Mouse (Mus musculus) lung, adult 2 months (tissue): ENCODE data around the gene Vav3. TPM values are rescaled to one million over a fixed set of nuclear protein-coding genes. Genes with fewer than 3 reads are reported as not detected.
"Not testable (repeated sequence)": the region's sequence is repeated elsewhere in the genome, so short reads cannot be mapped to it uniquely, and the experiment has no call there.

Source experiments
- DNase-seq: peaks from one replicate; pipeline ENCODE4 v3.0.0; 2022
- H3K4me1 ChIP-seq: fragments of 200-500 bp; 2 replicates; pipeline ENCODE4 v1.6.1; 2011; ENCODE audit warnings: low read length; ENCODE audit not compliant: control insufficient read depth, insufficient read depth
- H3K4me3 ChIP-seq: fragments of 200-500 bp; replicated peaks from 2 replicates; pipeline ENCODE3; 2011; ENCODE audit warnings: low read depth, mild to moderate bottlenecking, control low read depth, low read length; ENCODE audit errors: extremely low read depth
- CTCF ChIP-seq: fragments of 200-500 bp; IDR thresholded peaks from 2 replicates; pipeline ENCODE4 v1.5.1; 2011; ENCODE audit warnings: mild to moderate bottlenecking, low read length, control low read depth; ENCODE audit not compliant: insufficient read depth
- POLR2A ChIP-seq: fragments of 200-500 bp; IDR thresholded peaks from 2 replicates; pipeline ENCODE4 v1.6.1; 2011; ENCODE audit warnings: low read depth, mild to moderate bottlenecking, control low read depth, low read length, borderline replicate concordance; ENCODE audit errors: extremely low read depth
- WGBS: fragments of 180-500 bp; shearing (Covaris S2); methylation state at CpG from one replicate; pipeline ENCODE4 v1.1.7; 2018; 5-methylcytosine and 5-hydroxymethylcytosine counted together
- polyA plus RNA-seq: library from polyadenylated mRNA; depleted of rRNA; stranded (reverse); fragments of >200 nt; gene quantifications from 2 replicates; pipeline ENCODE4 v1.2.3, GENCODE M21; 2012

Vav3 gene
- polyA plus RNA-seq, 1 experiment: 3.9 TPM

DNA sequence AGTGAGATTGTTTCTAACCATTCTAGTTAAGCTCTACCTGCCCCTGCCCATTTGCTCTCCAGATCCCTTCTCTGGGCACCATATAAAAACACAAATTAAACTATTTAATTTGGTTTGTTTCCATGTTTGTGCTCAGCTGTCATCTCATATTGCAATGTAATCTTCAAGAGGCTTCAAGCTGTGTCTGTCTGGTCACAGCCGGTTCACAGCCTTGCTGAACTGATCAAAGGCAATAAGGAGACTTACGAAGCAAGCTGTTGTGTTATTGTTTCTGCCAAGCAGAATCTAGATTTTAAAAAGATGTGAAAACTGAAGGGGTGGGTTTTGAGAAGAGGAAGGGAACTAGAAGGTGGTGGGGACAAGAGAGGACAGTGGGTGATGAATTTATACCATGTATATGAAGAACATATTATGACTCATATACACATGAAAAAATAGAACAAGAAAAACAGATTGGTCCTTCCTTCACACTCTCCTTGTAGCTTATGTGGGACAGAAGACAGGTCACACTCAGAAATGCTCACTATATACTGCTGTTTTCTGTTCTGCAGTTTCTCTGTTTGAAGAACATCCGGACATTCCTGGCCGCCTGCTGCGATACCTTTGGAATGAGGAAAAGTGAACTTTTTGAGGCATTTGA lies 83.1 kb downstream of the Vav3 start:
- no peak for DNase-seq
- no peak for TF ChIP-seq POLR2A
- no peak for TF ChIP-seq CTCF
- H3K4me1 ChIP-seq: no peaks in the 10 kb centered on the region
- no peak overlapping the region for H3K4me3 ChIP-seq
- 79% methylated on average over 5 of the region's 5 CpGs for WGBS

DNA sequence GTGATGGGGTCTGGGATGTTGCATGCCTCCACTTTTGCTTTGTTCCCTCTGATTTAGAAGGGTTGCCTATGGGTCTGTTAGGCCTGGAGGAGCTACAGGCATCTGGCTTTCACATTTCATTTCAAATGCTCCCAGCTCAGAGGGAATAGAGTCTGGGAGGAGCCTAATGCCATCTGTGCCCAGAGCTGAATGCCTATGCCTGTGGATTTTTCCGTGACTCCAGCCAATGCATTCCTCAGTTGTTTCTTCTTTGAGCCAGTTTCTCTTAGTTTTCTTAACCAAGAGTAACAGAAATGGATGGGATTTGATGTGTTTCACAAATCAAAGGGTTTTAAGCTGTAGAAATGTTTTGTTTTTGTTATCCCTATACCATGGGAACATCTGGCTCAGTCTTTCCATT lies 90.8 kb downstream of the Vav3 start:
- Histone ChIP-seq H3K4me3 (no peak overlapping the region), H3K4me1 (no peaks in the 10 kb centered on the region)
- DNase-seq: no peak
- WGBS: 43% methylated on average over 1 of the region's 1 CpGs
- TF ChIP-seq CTCF (no peak), POLR2A (no peak)

DNA sequence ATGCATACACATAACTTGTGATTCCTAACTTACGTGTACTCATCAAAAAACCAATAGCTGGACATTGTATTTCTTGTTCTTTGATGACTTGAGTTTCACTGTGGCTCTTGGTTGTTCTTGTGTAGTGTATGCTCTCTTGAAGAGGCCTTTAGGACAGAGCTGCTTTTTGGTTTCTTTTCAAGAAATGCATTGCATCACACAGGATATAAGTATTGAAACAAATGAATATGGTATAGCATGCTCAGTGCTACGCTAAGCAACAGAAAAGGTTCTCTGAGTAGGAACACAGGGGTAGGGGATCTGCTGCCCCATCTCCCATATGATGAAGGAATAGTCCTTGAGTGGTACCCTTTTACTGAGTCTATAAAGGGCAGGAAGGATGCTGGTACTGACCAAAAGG lies 98.1 kb downstream of the Vav3 start:
- Histone ChIP-seq H3K4me3 (no peak overlapping the region), H3K4me1 (no peaks in the 10 kb centered on the region; the same call in 1 of the 2 replicates)
- WGBS: 85% methylated on average over 2 of the region's 2 CpGs
- no peak for DNase-seq
- TF ChIP-seq POLR2A: no peak
- no peak for TF ChIP-seq CTCF

DNA sequence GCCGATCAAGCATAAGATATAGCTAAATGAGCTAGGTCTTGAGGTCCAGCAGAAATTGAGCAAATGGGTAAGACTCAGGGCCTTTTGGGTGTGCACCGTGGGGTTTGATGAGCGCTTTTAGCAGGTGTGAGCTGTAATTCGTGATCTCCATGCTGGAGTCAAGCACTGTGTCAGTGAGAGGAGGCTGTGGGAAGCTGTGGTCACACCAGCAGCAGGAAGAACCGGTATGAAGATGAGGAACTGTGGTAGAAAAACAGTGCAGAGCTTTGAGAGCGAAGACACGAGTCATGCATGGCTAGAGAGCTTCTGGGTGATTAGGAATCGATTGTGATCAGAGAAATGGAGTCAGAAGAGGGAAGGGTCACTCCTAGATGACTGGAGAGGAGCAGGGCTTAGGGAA lies 98.8 kb downstream of the Vav3 start:
- no peaks in the 10 kb centered on the region; the same call in 1 of the 2 replicates for H3K4me1 ChIP-seq
- TF ChIP-seq CTCF: no peak
- no peak for TF ChIP-seq POLR2A
- no peak overlapping the region for H3K4me3 ChIP-seq
- 77% methylated on average over 8 of the region's 8 CpGs for WGBS
- no peak for DNase-seq

DNA sequence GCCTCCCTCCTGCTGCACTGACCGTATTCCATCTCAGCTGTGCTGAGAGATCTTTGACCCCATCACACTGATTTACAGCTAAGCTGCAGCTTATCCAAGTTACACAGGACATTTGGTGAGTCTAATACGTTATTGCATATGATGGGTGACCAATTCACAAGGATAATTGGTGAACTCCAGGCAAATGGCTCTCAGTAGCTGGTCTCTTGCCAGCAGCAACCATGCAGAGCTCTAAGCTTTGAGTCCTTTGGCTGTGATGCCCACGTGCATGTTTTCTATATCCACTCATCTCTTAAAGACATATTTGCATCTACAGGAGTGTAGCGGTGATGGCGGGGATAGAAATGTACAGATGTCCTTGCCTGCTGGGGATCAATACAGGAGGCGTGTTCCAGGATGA lies 99.5 kb downstream of the Vav3 start:
- 83% methylated on average over 6 of the region's 6 CpGs for WGBS
- Histone ChIP-seq H3K4me3 (no peak overlapping the region), H3K4me1 (no peaks in the 10 kb centered on the region; the same call in 1 of the 2 replicates)
- no peak for DNase-seq
- TF ChIP-seq CTCF: no peak
- TF ChIP-seq POLR2A: no peak

DNA sequence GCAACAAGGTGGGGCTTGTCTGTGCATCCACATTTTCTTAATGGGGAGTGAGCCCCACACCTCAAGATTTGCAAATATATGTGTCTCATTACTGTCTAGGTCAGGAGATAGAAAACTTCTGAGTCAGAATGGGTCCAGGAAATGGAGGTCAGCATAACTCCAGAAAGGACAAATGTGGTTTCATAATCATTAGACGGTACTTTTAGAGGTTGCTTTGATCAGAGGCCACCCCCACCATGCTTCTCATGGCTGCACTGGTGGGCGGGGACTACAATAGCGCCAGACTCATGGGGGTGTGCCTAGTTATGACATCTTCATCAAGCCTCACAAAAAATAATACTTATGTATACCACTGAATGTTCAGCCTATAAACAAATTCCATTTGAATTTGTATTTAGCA lies 103.6 kb downstream of the Vav3 start:
- WGBS: 66% methylated on average over 3 of the region's 3 CpGs
- Histone ChIP-seq H3K4me3 (no peak overlapping the region), H3K4me1 (no peaks in the 10 kb centered on the region)
- DNase-seq: no peak
- no peak for TF ChIP-seq POLR2A
- TF ChIP-seq CTCF: no peak

DNA sequence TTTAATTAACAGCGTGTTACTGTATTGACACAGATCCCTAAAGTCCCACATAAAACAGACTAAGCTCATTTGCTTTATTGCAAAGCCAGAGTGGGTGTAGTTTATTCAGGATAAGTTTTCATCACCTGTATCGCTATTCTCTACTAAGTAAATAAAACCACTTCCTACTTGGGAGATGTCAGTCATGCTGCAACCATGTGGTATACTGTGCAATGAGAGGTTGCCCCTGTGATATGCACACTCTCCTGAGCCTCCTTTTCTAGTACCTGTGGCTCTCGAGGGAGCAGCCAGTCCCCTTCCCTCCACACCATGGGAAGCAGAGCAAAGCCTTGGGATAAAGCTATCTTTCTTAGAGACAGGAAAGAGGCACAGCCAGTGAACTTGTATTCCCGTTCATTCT lies 106.5 kb downstream of the Vav3 start:
- H3K4me3 ChIP-seq: no peak overlapping the region
- no peak for DNase-seq
- TF ChIP-seq CTCF (no peak), POLR2A (no peak)
- 47% methylated on average over 4 of the region's 4 CpGs for WGBS
- peaks cover 3% of the 10 kb centered on the region for H3K4me1 ChIP-seq

DNA sequence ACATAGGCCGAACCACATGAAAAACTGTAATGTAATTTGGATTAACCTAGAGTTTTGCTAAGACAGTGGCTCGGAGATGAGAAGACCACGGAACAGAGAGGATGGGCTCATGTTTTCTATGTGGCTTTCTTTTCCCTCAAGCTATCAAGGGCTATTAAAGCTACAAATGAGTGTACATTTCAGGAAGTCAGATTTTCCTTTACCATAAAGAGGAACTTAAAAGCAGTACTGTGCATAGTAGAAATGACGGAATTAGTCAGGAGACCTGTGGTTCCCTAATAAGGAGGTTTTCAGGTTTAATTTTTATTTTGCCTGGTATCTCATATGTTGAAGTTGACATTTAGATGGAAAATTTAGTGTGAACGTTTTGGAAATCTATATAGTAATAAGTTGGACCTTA lies 107.8 kb downstream of the Vav3 start:
- DNase-seq, H3K4me3 ChIP-seq: not testable (repeated sequence)
- WGBS: 79% methylated on average over 5 of the region's 5 CpGs
- peaks cover 12% of the 10 kb centered on the region for H3K4me1 ChIP-seq

DNA sequence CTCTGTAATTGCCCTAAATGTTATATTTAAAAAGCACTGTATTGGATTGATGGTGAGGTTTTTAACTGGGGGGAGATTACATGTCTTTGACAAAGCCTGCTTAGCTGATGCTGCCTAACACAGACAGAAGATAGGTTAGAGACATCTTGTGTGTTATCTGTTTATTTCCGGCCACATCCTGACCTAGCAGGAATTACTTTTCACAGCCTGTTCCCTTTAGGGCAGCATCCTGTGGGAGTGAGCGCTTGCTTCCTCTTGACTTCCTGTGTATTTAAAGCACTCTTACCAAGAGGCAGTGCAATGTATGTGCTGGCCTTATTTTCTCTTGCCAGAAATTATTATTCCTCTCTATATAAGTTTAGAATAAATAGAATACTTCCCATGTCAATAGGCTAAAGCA lies 111.5 kb downstream of the Vav3 start:
- 39% methylated on average over 2 of the region's 2 CpGs for WGBS
- Histone ChIP-seq H3K4me1 (peaks cover 12% of the 10 kb centered on the region), H3K4me3 (no peak overlapping the region)
- TF ChIP-seq CTCF (no peak), POLR2A (no peak)
- no peak for DNase-seq

DNA sequence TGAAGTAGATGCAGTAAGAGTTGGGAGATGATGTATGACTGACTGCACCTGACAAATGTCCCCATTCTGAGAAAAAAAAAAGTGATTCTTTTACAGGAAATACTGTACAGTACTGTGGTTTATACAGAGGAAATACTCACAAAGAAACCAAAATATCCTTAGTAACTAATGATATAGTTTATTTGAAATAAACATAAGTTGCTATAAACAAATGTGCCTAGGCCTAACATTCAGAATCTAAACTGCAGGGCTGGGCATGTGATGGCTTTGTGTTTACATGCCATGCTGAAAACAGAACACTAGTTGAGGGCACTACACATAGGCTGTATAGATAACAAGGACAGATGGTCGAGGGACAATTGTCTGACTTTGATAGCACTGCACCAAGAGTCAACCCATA lies 114.2 kb downstream of the Vav3 start:
- no peak for DNase-seq
- Histone ChIP-seq H3K4me1 (peaks cover 12% of the 10 kb centered on the region), H3K4me3 (no peak overlapping the region)
- no peak for TF ChIP-seq CTCF
- TF ChIP-seq POLR2A: no peak
- WGBS: 20% methylated on average over 1 of the region's 1 CpGs
